Mouse (Mus musculus): ENCODE results near the gene Sorcs1.

The Sorcs1 gene

DNA sequence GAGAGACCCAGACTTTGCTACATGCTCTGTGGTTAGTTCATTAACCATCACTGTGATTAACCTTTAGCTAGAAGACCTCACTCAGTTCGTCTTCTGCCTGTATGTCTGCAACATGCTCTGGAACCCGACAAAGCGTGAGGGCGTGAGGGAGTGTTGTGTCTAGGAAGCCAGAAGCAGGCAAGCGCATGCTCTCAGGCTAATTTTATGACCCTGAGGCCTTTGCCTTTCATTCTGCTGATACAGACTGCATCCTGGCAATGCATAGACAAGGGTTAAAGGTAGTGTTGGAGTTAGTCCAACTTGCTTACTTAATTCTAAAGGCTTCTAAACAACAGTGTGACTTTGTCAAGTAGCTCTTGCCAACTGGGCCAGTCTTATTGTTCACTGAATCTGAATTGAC lies 458.0 kb downstream of the Sorcs1 start:
- no peak for DNase-seq (ENCODE audit: low spot score in 2 of 2)

DNA sequence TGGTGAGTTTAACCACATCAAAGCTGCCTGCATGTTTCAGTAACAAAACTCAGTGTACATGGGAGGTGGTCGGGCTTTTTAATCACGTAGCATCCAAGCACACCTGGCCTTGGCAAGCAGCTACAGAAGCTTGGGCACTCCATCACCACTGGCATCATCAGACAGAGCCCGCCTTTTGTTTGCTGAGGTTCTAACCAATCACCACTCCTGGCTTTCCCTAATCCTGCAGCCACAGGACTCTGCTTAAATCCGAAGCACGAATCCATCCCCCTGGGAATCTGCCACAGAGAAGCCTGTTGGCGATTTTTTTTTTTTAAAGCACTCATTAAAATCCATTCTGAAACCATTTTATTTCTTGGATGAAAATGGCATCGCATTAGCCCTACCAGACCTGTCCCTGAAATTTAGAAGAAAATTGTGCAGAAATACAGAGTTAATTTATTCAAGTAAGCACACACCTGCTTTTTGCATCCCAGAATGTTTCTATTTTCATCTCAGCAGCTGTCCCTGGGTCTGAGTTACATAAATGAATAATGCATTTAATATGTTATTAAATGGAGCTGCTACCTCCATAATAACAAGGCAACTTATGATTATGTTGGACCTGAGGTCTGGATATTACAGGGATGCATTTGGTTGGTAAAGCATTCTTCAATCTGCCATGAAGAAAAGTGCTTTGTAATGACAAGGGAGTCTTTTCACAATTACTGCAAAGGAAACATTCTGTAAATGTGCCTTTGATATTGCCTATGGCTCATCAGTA lies 463.8 kb downstream of the Sorcs1 start:
- DNase-seq (ENCODE audit: low spot score in 2 of 2) = no peak

DNA sequence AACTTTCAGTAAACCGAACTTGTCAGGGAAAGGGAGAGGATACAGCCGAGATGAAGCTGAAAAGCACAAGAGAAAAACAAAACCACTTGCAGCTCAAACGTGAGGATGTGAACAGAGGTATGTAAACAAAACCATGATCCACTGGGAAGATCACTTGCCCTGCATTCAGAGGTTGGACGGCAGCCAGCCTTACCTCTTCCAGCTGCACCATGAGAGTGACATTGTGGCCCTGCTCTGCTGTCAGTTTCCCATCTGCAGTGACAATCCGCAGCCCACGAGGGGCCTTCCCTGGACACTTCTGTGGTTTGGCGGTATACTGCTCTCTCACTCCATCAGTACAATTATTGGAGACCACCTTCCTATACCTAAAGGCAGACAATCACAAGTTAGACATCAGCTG lies 468.0 kb downstream of the Sorcs1 start:
- DNase-seq (ENCODE audit: low spot score in 2 of 2) = no peak

DNA sequence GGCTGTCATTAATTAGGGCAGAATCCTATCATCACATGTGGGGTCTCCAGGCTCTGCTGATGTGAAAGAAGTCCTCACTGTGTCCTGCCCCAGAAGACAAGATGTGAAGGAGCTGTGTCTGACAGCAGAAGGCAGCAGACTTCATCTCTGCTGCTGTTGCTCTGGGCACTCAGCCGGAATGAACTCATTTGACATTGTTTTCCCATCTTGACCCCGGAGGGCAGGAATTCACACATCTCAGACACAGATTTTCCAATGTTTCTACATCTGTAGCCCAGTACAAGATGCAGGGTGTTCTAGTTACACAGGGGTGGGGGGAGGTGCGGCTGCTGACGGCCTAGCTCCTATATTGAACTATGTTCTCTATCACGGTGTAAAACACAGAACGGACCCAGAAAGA lies 474.1 kb downstream of the Sorcs1 start:
- DNase-seq (ENCODE audit: low spot score in 2 of 2) = no peak

DNA sequence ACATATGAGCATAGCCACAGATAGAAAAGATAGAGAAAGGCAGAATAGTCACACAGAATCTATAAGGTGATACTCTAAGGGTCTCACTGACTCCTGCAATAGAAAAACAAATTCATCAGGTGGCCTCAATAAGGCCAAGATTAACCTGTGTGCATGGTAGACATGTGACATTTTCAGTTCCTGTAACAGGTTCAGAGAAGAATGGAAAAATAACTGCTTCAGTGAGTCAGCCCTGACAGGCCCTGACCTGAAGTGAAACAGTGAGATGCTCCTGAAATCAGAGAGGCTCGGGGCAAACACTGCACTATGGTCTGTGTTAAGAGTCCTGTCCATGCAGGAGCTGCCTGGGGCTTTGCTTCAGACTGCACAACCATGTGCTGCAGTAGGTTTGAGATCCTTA lies 481.9 kb downstream of the Sorcs1 start:
- no peak for DNase-seq (ENCODE audit: low spot score in 2 of 2)

DNA sequence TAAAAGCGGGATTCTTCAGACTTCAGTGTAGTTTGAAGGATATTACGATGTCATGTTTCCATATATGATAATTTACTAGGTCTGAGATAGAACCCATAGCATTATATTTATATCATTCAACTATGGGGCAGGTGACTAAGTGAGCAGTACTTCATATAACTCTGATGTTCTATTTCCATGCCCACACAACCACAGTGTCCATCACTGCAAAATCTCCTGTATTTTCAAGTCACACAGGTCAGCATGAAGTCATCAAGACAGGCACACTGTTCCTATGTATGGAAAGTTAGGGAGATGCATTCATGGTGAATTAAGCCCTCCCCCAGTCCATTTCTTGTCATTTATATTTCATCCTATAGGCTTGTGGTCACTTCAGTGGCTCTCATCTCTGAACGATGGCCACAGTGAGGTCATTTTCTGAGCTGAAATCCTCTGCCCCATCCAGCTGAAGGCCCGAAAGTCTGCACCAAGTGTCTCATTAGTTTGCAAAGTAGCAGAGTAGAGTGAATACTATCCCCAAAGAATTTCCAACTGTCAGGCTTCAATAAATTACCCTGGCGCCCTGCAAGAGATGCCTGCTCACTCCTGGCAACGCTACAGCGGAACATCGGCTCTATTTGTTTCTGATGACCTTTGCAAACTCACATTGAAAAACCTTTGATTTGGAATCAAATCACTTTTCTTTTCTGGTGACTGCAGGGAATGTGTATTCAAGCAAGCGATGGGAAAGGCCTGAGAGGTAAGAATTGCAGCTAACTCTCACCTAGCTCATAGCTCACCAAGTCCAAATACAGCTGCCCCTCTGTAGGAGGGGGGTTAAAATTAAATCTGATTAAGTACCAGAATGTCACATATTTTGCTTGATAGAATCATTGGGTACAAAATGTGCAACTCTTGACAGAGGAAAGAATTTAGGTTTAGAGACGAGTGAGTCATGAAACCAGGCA lies 492.4 kb downstream of the Sorcs1 start:
- no peak for DNase-seq (ENCODE audit: low spot score in 2 of 2)

DNA sequence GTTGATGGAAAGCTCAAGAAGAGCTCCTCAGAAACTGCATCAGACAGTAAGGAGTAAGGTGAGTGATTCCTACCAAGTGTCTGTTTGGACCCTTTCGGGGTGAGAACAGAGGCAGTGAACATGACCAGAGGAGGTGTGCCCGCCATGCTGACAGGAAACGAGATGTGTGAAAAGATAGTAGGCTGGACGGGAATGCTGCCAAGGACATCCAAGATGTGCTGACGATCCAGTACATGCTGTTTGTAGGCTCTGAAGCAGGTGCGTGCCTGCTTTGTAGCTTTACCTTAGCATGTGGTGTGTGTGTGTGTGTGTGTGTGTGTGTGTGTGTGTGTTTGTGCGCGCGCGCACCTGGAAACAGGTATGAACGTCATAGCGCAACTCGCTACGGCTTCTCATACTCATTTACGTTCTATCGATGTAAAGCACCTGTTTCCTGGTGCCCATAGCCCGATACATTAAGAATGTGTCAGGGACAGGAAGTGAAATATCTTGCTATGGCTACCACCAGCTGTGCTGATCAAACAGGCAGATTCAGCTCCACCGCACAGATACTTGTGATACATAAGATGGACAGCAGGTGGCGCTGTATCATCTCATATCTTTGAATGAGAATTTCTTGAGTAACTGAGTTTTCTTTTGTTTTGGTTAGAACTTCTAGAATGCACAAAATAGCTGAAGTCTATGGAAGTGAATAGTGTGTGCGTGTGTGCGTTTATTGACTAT lies 493.4 kb downstream of the Sorcs1 start:
- DNase-seq (ENCODE audit: low spot score in 2 of 2) = peak; percentile 58 to 59

DNA sequence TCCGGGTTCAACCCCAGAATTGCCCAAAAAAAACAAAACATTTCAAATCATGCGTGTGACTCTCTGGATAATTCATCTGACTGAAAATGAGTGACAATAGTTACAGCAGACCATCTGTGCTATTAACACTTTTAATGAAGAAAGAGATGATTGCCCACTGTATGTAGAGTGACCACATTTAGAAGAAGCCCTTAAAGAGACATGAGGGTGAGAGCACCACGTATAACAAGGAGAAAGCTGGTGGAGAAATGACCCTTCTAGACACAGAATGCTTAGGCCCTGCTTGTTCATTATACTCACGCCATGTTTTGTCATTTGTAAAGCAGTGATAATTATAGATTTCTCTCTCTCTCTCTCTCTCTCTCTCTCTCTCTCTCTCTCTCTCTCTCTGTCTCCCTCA lies 499.6 kb downstream of the Sorcs1 start:
- no peak for DNase-seq (ENCODE audit: low spot score in 2 of 2)

DNA sequence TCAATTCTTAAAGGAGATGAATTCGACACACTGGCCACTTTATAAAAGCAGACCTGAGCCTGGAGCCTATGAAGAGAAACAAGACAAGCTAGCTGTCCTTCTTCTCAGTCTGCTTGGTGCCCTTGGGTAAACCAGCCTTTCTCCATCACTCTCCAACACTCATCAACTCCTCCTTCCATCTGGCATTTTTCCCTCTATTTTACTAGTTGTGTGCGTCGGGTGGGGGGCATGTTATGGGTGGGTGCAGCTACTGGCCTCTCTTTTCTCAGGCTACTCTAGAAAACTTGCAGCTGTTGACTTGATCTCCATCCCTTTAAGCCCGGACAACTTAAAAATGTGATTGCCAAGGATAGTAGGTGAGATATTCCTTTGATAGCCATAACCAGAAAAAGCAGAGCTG lies 500.3 kb downstream of the Sorcs1 start:
- DNase-seq (ENCODE audit: low spot score in 2 of 2) = no peak

DNA sequence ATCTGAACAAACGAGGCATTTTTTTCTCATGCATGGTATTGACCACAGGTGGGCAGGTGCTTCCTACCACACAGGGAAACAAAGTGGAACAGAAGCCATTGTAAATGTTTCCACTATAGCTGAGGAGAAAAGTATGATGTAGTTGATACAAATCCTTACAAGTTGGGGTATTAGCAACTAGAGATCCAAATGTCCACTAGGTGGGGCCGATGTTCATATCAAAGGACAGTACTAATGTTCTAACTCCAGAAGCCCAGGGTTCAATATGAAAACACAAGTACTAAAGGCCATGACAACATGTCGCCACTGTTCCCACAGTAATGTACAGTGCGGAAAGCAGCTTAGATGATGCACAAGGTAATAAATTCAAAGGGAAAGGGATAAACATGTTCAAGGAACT lies 506.6 kb downstream of the Sorcs1 start:
- DNase-seq (ENCODE audit: low spot score in 2 of 2) = no peak

DNA sequence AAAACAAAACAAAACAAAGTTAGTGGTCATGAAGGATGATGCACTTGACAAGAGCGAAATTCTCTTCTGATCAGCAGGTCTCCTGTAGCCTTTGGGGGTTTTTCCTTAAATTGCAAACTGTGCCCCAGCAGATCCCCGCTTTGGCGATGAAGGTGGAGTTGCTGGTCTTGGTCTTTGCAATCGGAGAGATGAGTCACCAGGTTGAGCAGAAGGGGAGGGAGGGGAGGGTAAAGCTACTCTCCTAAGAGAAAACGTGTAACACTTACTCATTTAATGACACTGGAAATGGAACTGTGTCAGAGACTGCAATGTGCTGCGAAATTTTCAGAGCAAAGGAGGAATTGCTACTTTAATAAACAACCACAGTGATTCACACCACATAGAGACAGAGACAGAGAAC lies 527.3 kb downstream of the Sorcs1 start:
- DNase-seq (ENCODE audit: low spot score in 2 of 2) = no peak

DNA sequence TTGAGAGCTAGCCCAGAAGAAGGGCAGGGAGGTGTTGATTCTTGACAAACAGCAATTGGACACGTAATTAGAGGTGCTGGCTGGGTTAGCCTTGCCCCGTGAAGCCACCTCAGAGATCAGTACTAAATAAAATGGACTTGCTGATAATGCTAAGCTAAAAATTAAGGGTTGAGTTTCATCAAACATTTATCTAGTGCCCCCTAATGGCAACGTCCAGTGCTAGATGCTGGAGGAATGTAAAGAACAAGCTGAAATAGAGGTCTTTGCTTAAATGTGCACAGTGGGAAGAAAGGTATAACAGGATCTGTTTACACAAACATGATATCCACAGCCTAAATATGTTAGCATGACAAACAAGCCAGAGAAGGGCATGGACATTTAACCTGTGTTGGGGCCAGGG lies 532.5 kb downstream of the Sorcs1 start:
- no peak for DNase-seq (ENCODE audit: low spot score in 2 of 2)

DNA sequence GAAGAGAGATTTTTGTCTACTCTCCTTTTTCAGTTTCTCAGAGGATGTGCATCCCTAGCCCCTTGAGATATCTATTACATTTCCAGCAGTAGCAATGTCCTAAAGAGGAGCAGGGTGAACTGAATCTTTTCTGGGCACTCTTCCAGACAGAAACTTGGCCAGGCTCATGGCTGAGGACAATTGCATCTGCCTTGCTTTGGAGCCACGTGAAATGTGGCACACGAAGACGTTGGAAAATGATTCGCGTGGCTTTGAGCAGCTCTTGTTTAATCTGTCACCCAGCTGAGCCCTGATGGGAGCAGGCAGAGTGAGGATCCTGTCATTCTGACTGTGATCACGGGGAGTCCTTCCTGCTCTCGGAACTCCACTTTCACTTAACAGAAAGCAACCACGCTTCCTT lies 536.6 kb downstream of the Sorcs1 start:
- no peak for DNase-seq (ENCODE audit: low spot score in 2 of 2)

DNA sequence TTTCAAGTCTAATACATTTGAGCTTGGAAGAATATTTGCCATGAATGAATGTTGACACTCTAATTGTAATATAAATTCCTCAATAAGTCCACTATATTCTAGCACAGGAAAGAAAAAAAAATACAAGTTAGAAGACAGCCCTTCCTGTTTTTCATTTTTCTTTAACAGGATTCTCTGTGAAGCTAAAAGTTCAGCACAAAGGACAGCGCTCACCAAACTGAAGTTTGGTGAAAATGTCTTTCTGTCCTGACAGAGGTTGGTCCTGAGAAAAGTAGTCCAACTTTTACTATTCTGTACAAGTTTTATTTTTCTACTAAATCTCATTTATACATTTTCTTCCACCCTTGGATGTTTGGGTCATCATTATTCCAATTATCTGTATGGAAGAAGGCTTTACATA lies 543.8 kb downstream of the Sorcs1 start:
- DNase-seq (ENCODE audit: low spot score in 2 of 2) = no peak

DNA sequence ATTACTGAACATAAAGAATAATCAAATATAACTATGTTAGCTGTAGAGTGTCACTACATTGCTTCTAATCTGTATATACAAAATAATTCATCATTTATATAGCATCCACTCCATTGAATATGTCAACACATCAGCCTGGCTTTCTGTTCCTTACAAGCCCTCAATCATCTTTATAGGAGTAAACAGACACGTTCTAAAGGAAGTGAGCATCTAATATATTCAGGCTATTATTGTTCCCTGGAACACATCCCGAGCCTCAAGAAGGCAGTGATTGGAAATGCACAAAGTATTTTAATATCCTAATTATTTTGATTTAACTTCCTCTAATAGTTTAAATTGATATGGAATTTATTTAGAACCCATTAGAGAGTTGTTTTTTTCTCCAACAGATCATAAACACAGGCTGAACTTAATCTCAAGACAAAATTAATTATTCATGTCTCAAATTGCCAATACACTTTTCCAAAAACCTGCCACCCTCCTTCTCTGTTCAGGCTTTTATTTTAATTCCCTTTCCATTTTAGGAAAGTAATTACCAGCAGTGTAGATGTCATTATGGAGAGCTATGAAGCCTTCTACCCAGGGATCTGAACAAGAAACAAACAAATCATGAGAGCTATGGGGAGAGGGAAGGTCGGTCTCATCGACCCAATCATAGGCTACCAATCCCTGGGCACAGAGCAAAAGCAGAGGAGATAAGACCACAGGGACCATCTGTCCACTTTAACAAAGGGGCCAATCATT lies 572.4 kb downstream of the Sorcs1 start:
- no peak for DNase-seq (ENCODE audit: low spot score in 2 of 2)

Data from frontal cortex, postnatal 25 days (tissue).